Mouse (Mus musculus) limb, embryonic 12.5 days (tissue): ENCODE data around the gene Smyd3. TPM values are rescaled to one million over a fixed set of nuclear protein-coding genes. Genes with fewer than 3 reads are reported as not detected.
A peak's percentile ranks its signal among the peaks of the same experiment; 100 is the strongest.

Experiments
- ATAC-seq: fragments of 200-750 bp; cut with Nextera tagmentation; 2 replicates; pipeline ENCODE4 v1.8.0; 2017; ENCODE audit warnings: low read depth, moderate TSS enrichment; ENCODE audit not compliant: insufficient number of reproducible peaks, insufficient read depth, low FRiP score, low TSS enrichment
- H3K27ac ChIP-seq: fragments of 300-500 bp; sonication (generic); 2 replicates; pipeline ENCODE4 v1.5.1; 2016; ENCODE audit warnings: mild to moderate bottlenecking, moderate library complexity
- H3K27me3 ChIP-seq: fragments of 300-500 bp; sonication (generic); 2 replicates; pipeline ENCODE4 v1.6.1; 2016; ENCODE audit warnings: mild to moderate bottlenecking, moderate library complexity
- H3K36me3 ChIP-seq: fragments of 300-500 bp; sonication (generic); 2 replicates; pipeline ENCODE4 v1.6.1; 2016; ENCODE audit warnings: mild to moderate bottlenecking, moderate library complexity
- H3K4me1 ChIP-seq: fragments of 300-500 bp; sonication (generic); replicated peaks from 2 replicates; pipeline ENCODE4 v1.6.1; 2016
- H3K4me2 ChIP-seq: fragments of 300-500 bp; sonication (generic); 2 replicates; pipeline ENCODE4 v1.6.1; 2016; ENCODE audit warnings: mild to moderate bottlenecking, moderate library complexity
- H3K4me3 ChIP-seq: fragments of 300-500 bp; sonication (generic); replicated peaks from 2 replicates; pipeline ENCODE4 v1.5.1; 2016; ENCODE audit warnings: mild to moderate bottlenecking
- H3K9ac ChIP-seq: fragments of 300-500 bp; sonication (generic); replicated peaks from 2 replicates; pipeline ENCODE4 v1.6.1; 2016; ENCODE audit warnings: mild to moderate bottlenecking, moderate library complexity
- H3K9me3 ChIP-seq: fragments of 300-500 bp; sonication (generic); 2 replicates; pipeline ENCODE4 v1.6.1; 2016; ENCODE audit warnings: mild to moderate bottlenecking, moderate library complexity
- WGBS: fragments of 180-500 bp; shearing (Covaris S2); methylation state at CpG from one replicate; pipeline ENCODE4 v1.1.7; 2016; 5-methylcytosine and 5-hydroxymethylcytosine counted together
- polyA plus RNA-seq: library from polyadenylated mRNA; unstranded; fragments of >200 nt; fragmentation: Nextera tagmentation; extraction: Ambion mirVana; gene quantifications from 2 replicates; pipeline ENCODE4 v1.2.1, GENCODE M21; 2016

Gene Smyd3
- polyA plus RNA-seq, 1 experiment from 2014 or later = 26.5 TPM

DNA sequence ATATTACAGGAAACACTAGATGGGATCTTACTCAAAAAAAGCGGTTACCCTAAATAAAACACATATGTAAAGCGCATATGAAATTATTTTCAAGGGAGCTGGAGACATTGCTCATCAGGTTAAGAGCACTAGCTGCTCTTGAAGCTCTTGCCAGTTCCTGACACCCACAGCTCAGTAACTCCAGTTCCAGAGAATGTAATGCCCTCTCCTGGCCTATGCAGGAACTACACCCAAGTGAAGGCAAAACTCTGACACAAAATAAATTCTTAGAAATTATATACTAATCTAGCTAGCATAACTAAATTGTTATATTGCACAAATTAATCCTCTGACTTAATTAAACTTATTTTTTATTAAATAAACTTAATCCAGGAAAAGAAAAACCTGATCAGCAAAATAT is 66.6 kb downstream of the Smyd3 start:
- ATAC-seq = no peak

DNA sequence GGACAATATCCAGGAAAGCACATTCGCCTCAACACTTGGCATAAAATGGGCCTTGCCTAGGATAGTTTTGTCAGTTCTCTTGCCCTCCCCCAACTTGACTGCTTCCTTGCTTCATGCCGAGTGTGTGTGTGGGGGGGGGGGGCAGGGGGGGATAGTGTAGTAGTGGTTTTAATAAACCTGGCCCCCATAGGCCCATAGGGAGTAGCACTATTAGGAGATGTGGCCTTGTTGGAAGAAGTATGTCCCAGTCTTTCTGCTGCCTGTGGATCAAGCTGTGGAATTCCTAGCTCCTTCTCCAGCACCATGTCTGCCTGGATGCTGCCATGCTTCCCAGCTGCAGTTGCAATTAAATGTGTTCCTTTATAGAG is 71.0 kb downstream of the Smyd3 start:
- Histone ChIP-seq H3K9ac (no peak overlapping the region), H3K4me3 (no peak overlapping the region), H3K9me3 (no peaks in the 10 kb centered on the region), H3K27ac (peak overlapping the region; percentile 24; the same call in 1 of the 2 replicates), H3K4me1 (peaks cover 30% of the 10 kb centered on the region), H3K4me2 (peak overlapping the region; percentile 29), H3K27me3 (peaks cover 36% of the 10 kb centered on the region), H3K36me3 (no peaks in the 10 kb centered on the region)
- 19% methylated on average over 2 of the region's 2 CpGs for WGBS
- peak; percentile 52; the same call in 1 of the 2 replicates for ATAC-seq

More for the DNA sequence above, 66.6 kb downstream of the Smyd3 start:
- H3K4me2 ChIP-seq = no peak overlapping the region
- no peak overlapping the region for H3K27ac ChIP-seq
- WGBS = 85% methylated on average over 2 of the region's 2 CpGs
- no peaks in the 10 kb centered on the region for H3K9me3 ChIP-seq
- H3K4me3 ChIP-seq = no peak overlapping the region
- H3K27me3 ChIP-seq = peaks cover 38% of the 10 kb centered on the region
- H3K9ac ChIP-seq = no peak overlapping the region
- peaks cover 15% of the 10 kb centered on the region for H3K4me1 ChIP-seq
- H3K36me3 ChIP-seq = no peaks in the 10 kb centered on the region

DNA sequence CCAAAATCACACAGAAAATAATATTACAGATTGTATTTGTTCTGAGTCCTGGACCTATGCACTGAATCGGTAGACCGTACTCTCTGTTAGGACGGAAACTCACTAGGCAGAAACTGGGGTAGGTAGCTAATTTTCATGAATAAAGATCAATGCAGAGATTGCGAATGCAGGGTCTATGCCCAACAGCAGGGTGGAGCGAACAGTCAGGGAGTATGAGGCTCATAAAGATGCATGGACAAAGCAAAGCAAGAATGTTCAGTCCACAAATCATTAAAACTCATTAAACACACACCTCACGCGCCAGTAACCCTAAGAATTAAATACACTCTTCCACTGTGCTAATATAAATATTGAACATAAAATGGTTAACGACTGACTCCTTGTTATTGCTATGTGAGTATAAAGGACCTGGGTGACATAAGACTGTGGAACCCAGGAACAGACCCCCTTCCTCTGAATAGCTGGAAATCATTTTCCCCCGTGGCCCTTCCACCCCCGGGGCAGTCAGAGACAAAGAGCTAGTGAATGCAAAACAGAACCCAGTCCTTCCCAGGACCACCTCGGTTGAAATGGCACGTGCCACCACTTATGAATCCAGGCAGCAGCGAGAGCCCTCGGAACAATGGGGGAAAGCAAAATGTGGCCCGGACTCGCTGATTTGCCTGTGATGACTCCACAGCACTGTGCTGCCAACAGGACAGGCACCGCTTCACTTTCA is 71.6 kb downstream of the Smyd3 start:
- WGBS = 22% methylated on average over 17 of the region's 17 CpGs
- H3K9me3 ChIP-seq = no peaks in the 10 kb centered on the region
- H3K4me2 ChIP-seq = peak overlapping the region; percentile 29
- ATAC-seq = peak; percentile 65; the same call in 1 of the 2 replicates
- H3K4me1 ChIP-seq = peaks cover 30% of the 10 kb centered on the region
- no peak overlapping the region for H3K4me3 ChIP-seq
- H3K27me3 ChIP-seq = peaks cover 36% of the 10 kb centered on the region
- H3K9ac ChIP-seq = no peak overlapping the region
- no peaks in the 10 kb centered on the region for H3K36me3 ChIP-seq
- H3K27ac ChIP-seq = peak overlapping the region; percentile 24; the same call in 1 of the 2 replicates

DNA sequence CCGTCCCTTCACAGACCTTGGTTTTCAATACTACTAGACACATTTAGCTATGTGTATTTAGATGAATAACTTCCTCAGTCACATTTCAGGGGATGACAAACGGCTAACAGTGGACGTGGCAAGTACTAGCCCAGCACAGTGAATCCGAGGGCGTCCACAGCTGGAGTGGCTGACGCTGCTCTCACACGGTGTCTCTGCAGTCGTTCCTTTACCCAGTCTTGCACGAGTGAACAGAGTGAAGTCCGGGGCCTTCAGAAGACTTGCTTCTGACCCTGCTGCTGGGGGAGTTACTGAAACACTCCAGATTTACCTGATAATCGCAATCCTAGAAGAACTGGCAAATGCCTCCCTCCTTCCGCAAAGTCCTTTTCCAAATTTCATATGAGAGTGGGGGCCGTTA is 74.0 kb downstream of the Smyd3 start:
- Histone ChIP-seq H3K4me3 (no peak overlapping the region), H3K27me3 (peaks cover 34% of the 10 kb centered on the region), H3K4me1 (peaks cover 30% of the 10 kb centered on the region), H3K36me3 (no peaks in the 10 kb centered on the region), H3K9me3 (no peaks in the 10 kb centered on the region), H3K9ac (no peak overlapping the region), H3K27ac (peak overlapping the region; percentile 41; the same call in 1 of the 2 replicates), H3K4me2 (no peak overlapping the region)
- WGBS = 74% methylated on average over 13 of the region's 13 CpGs
- ATAC-seq = no peak

DNA sequence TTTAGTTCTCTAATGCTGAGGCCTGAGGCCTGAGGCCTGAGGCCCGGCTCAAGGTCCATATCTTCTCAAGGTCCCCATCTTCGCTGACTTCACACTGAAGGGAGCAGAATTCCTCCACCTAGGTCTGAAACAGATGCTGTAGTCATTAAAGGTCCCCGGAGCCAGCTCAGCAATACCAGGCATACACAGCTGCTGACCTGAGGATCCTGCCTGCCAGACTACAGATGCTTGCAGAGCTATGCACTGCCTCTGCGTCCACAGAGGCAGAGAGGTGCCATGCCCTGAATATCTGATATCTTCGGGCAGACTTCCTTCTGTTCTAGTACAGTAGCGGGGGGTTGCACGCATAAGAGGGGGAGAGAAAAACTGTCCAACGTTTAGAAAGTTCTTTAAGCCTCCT is 74.4 kb downstream of the Smyd3 start:
- H3K27me3 ChIP-seq = peaks cover 30% of the 10 kb centered on the region
- no peak for ATAC-seq
- H3K27ac ChIP-seq = peak overlapping the region; percentile 41; the same call in 1 of the 2 replicates
- WGBS = 44% methylated on average over 8 of the region's 8 CpGs
- H3K4me3 ChIP-seq = no peak overlapping the region
- no peak overlapping the region for H3K9ac ChIP-seq
- no peak overlapping the region for H3K4me2 ChIP-seq
- no peaks in the 10 kb centered on the region for H3K36me3 ChIP-seq
- peaks cover 30% of the 10 kb centered on the region for H3K4me1 ChIP-seq
- H3K9me3 ChIP-seq = no peaks in the 10 kb centered on the region

DNA sequence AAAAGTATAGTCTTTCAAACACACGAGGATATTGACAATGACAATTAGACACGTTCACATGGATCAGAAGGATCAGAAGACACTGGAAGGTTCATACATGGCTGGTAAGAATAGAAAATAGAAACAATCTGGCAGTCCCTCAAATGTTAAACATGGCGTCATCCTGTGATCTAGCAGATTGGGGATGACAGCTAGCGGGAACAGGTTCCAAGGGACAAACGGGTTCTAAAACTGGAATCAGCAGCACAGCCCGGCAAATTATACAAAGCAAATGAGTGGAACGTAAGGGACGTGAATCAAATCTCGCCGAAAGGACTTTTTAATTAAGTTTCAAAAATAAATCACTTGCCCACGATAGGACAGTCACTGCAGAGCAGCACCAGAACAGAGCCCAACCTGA is 81.2 kb downstream of the Smyd3 start:
- H3K4me3 ChIP-seq = no peak overlapping the region
- H3K27me3 ChIP-seq = peaks cover 4% of the 10 kb centered on the region; the same call in 1 of the 2 replicates
- no peaks in the 10 kb centered on the region for H3K4me1 ChIP-seq
- H3K9ac ChIP-seq = no peak overlapping the region
- no peaks in the 10 kb centered on the region for H3K9me3 ChIP-seq
- no peaks in the 10 kb centered on the region for H3K36me3 ChIP-seq
- no peak overlapping the region for H3K27ac ChIP-seq
- no peak for ATAC-seq
- WGBS = 77% methylated on average over 11 of the region's 11 CpGs
- no peak overlapping the region for H3K4me2 ChIP-seq

DNA sequence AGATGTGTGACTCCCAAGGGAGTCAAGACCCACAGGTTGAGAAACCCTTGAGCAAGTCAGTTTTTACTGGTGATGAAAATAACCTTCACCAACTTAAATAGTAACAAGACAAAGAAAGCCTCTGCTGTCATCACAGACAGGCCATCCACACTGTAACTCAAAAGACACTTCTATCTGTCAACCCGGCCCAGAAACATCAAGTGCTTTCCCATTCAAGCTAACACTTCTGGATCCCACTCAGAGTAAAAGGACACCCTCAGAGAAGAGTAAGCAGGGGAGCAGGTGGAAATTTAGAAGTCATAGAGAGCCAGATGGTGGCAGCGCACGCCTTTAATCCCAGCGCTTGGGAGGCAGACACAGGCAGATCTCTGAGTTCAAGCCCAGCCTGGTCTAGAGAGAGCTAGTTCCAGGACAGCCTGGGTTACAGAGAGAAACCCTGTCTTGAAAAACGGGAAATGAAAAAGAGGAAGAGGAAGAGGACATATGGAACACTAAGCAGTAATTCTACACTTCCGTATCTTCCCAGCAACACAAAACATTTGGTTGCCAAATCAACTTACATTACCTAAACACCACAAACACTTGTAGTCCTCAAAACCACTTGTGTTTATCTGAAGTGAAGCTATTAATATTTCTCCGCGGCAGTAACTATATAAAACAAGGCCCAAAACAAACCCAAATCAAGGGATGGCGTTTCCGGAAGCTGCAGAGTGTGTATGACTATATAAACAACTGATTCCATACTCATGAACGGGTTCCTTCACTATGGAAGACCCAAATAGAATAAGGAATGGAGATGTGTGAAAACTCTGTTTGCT is 83.2 kb downstream of the Smyd3 start:
- no peak for ATAC-seq
- H3K4me2 ChIP-seq = no peak overlapping the region
- H3K4me1 ChIP-seq = peaks cover 10% of the 10 kb centered on the region
- WGBS = 90% methylated on average over 11 of the region's 11 CpGs
- H3K9ac ChIP-seq = no peak overlapping the region
- no peak overlapping the region for H3K4me3 ChIP-seq
- H3K9me3 ChIP-seq = no peaks in the 10 kb centered on the region
- no peak overlapping the region for H3K27ac ChIP-seq
- no peaks in the 10 kb centered on the region; the same call in 1 of the 2 replicates for H3K27me3 ChIP-seq
- H3K36me3 ChIP-seq = no peaks in the 10 kb centered on the region

DNA sequence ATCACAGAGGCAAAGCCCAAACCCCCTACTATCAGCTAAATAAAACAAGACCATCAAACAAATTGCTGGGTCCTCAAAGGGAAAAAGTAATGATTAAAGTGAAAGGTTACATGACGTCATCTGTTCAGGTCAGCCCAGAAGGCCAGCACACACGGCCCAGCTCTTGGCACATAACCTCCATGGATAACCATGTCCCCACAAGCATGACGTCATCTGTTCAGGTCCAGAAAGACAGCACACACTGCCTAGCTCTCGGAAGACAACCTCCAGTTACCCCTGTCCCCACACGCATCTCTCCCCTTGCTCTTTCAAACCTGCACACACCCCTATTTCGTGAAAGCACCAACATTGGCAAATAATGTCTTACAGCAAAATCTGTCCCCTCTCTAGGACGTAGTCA is 84.0 kb downstream of the Smyd3 start:
- H3K9ac ChIP-seq = no peak overlapping the region
- 79% methylated on average over 7 of the region's 7 CpGs for WGBS
- no peaks in the 10 kb centered on the region for H3K9me3 ChIP-seq
- peaks cover 16% of the 10 kb centered on the region for H3K4me1 ChIP-seq
- H3K27ac ChIP-seq = no peak overlapping the region
- no peak for ATAC-seq
- peaks cover 3% of the 10 kb centered on the region; the same call in 1 of the 2 replicates for H3K27me3 ChIP-seq
- no peak overlapping the region for H3K4me3 ChIP-seq
- no peaks in the 10 kb centered on the region for H3K36me3 ChIP-seq
- no peak overlapping the region for H3K4me2 ChIP-seq

DNA sequence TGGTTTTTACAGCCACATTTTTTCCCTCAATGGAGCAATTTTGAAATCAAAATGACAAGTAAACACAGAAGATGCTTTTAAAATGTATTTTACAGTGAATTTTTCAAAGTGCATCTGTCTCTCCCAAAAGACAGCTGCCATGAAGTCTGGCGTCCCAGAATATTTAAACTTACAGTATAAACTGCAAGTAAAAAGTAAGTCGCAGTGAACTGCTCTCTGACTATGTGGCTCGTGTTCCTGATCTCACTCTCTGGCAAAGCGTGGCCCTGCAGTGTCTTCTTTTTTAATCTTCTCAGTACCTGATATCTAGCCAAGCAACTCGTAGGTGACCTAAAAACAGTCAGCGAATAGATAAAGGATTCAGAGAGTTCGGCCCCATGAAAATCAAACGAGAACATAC is 84.5 kb downstream of the Smyd3 start:
- no peak for ATAC-seq
- WGBS = 90% methylated on average over 8 of the region's 8 CpGs
- Histone ChIP-seq H3K4me3 (no peak overlapping the region), H3K27ac (no peak overlapping the region), H3K27me3 (peaks cover 3% of the 10 kb centered on the region; the same call in 1 of the 2 replicates), H3K9ac (no peak overlapping the region), H3K4me1 (peaks cover 16% of the 10 kb centered on the region), H3K36me3 (no peaks in the 10 kb centered on the region), H3K4me2 (no peak overlapping the region), H3K9me3 (no peaks in the 10 kb centered on the region)

DNA sequence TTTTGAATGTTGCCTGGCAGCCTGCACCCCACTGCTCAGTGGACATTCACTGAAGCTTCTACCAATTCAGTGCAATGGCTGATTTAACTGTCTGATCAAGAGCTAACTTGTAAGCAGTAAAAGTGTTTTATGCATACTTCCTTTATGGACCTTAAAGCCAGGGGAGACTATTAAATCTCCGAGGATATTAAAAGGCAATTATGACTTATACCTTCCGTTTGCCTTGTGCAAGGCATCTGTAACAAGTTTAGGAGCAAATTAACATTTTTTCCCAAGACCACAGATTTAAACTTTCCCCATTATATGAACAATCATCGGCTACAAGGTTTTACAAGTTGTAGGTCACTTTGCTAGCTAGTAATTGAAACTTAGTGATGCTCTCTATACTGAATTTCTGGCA is 87.8 kb downstream of the Smyd3 start:
- WGBS = 15% methylated on average over 3 of the region's 3 CpGs
- H3K27me3 ChIP-seq = peaks cover 6% of the 10 kb centered on the region; the same call in 1 of the 2 replicates
- no peaks in the 10 kb centered on the region for H3K36me3 ChIP-seq
- H3K4me3 ChIP-seq = no peak overlapping the region
- H3K4me1 ChIP-seq = peaks cover 18% of the 10 kb centered on the region
- no peak overlapping the region for H3K27ac ChIP-seq
- no peak for ATAC-seq
- H3K9me3 ChIP-seq = no peaks in the 10 kb centered on the region
- no peak overlapping the region for H3K9ac ChIP-seq
- no peak overlapping the region for H3K4me2 ChIP-seq

DNA sequence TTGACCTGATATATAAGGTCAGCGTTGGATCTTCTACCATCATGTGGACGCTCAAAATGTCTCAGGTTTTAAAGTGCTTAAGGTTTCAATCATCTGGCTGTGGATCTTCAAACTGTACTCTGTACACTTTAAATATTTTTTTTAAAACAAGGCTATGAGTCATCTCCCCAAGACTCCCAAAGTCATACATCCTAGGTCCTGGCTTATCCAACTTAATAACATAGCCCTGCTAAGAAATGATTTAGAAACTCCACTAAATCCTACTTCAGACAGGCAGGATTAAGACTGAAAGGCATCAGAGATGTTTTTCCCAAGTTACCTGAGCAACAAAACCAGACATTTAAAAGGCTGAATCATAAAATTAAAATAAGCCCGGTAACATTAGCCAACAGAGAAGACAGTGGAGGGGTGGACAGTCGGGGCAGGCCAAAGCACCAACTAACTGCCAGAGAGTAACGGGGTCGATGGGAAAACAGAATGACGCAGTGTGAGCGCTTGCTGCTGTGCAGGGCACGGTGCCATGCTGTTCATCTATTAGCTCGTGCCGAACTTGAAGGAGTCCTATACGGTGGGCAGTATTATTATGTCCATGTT is 92.9 kb downstream of the Smyd3 start:
- Histone ChIP-seq H3K4me2 (no peak overlapping the region), H3K9ac (no peak overlapping the region), H3K27me3 (peaks cover 11% of the 10 kb centered on the region; the same call in 1 of the 2 replicates), H3K4me3 (no peak overlapping the region), H3K9me3 (no peaks in the 10 kb centered on the region), H3K27ac (no peak overlapping the region), H3K4me1 (peaks cover 12% of the 10 kb centered on the region), H3K36me3 (no peaks in the 10 kb centered on the region)
- ATAC-seq = no peak
- WGBS = 86% methylated on average over 12 of the region's 12 CpGs
